Mouse (Mus musculus) CH12.LX (cell line): Measurements from ENCODE around the gene Fermt2. TPM values are rescaled to one million over a fixed set of nuclear protein-coding genes. Genes with fewer than 3 reads are reported as not detected.

Source experiments
- DNase-seq: peaks from one replicate; pipeline ENCODE4 v3.0.0-alpha.2; 2013; ENCODE audit errors: extremely low read depth
- H3K27ac ChIP-seq: 2 replicates; pipeline ENCODE4 v1.5.1; 2012; ENCODE audit warnings: low read depth, mild to moderate bottlenecking, control low read depth, moderate library complexity; ENCODE audit not compliant: insufficient read depth
- H3K27me3 ChIP-seq: replicated peaks from 2 replicates; pipeline ENCODE3; 2012; ENCODE audit warnings: inconsistent platforms
- H3K36me3 ChIP-seq, 2 experiments: replicated peaks in 1 of 2; 2 replicates each; pipeline versions ENCODE3 to v1.6.1; 2012; ENCODE audit warnings: inconsistent platforms in 1 of 2, low read length in 1 of 2, mild to moderate bottlenecking in 1 of 2, mixed read lengths in 1 of 2, moderate library complexity in 1 of 2; ENCODE audit not compliant: control insufficient read depth in 1 of 2, insufficient read depth in 1 of 2
- H3K4me1 ChIP-seq, 2 experiments: 2 replicates each; pipeline ENCODE4 v1.6.1; 2012; ENCODE audit warnings: inconsistent platforms in 1 of 2, moderate library complexity in 1 of 2; ENCODE audit not compliant: insufficient read depth in 2 of 2, control insufficient read depth in 1 of 2
- H3K4me2 ChIP-seq: 2 replicates; pipeline ENCODE4 v1.6.1; 2012; ENCODE audit warnings: low read depth, mild to moderate bottlenecking, control low read depth; ENCODE audit not compliant: poor library complexity, insufficient read depth, severe bottlenecking
- H3K4me3 ChIP-seq, 3 experiments: fragments of 150-350 bp in 1 of 3; sonication (generic) in 1 of 3; replicated peaks in 1 of 3; 2 replicates each; pipeline versions ENCODE3 to v1.5.1; 2011 to 2012; ENCODE audit warnings: low read depth in 2 of 3, low read length in 2 of 3, mild to moderate bottlenecking in 2 of 3, moderate library complexity in 2 of 3, control low read depth in 1 of 3, improper control_type of control experiment in 1 of 3, inconsistent platforms in 1 of 3, mixed read lengths in 1 of 3; ENCODE audit not compliant: poor library complexity in 1 of 3
- H3K79me2 ChIP-seq: replicated peaks from 2 replicates; pipeline ENCODE4 v1.6.1; 2012; ENCODE audit warnings: mild to moderate bottlenecking, moderate library complexity; ENCODE audit not compliant: control insufficient read depth, poor library complexity, insufficient read depth, severe bottlenecking; ENCODE audit errors: extremely low read depth
- H3K9ac ChIP-seq: 2 replicates; pipeline ENCODE4 v1.6.1; 2012; ENCODE audit warnings: low read depth, mild to moderate bottlenecking, control low read depth, moderate library complexity; ENCODE audit not compliant: insufficient read depth
- H3K9me3 ChIP-seq: replicated peaks from 2 replicates; pipeline ENCODE3; 2012; ENCODE audit warnings: low read length, inconsistent platforms, mixed read lengths
- BHLHE40 ChIP-seq: IDR thresholded peaks from 2 replicates; pipeline ENCODE4 v1.6.1; 2011; ENCODE audit warnings: mild to moderate bottlenecking, low read depth, low read length, improper control_type of control experiment
- CHD1 ChIP-seq: IDR thresholded peaks from 2 replicates; pipeline ENCODE4 v1.6.1; 2012; ENCODE audit warnings: low read depth, low read length, improper control_type of control experiment, inconsistent platforms
- ELF1 ChIP-seq: IDR thresholded peaks from 2 replicates; pipeline ENCODE4 v1.6.1; 2014; ENCODE audit warnings: low read depth, mild to moderate bottlenecking, inconsistent platforms, low read length, improper control_type of control experiment
- EP300 ChIP-seq: IDR thresholded peaks from 2 replicates; pipeline ENCODE4 v1.6.1; 2011; ENCODE audit warnings: low read length, improper control_type of control experiment
- ETS1 ChIP-seq: conservative IDR thresholded peaks from 2 replicates; pipeline ENCODE4 v1.6.1; 2012; ENCODE audit warnings: low read depth, mild to moderate bottlenecking, inconsistent platforms, low read length, improper control_type of control experiment, moderate library complexity
- HCFC1 ChIP-seq: IDR thresholded peaks from 2 replicates; pipeline ENCODE4 v1.6.1; 2012; ENCODE audit warnings: low read depth, mild to moderate bottlenecking, inconsistent platforms, low read length, improper control_type of control experiment
- IRF4 ChIP-seq: IDR thresholded peaks from 2 replicates; pipeline ENCODE4 v1.6.1; 2014; ENCODE audit warnings: low read depth, mild to moderate bottlenecking, inconsistent platforms, low read length, improper control_type of control experiment
- MAFK ChIP-seq: IDR thresholded peaks from 2 replicates; pipeline ENCODE4 v1.6.1; 2011; ENCODE audit warnings: low read length, improper control_type of control experiment; ENCODE audit not compliant: insufficient replicate concordance
- MAX ChIP-seq: IDR thresholded peaks from 2 replicates; pipeline ENCODE4 v1.6.1; 2011; ENCODE audit warnings: low read length, improper control_type of control experiment
- MAZ ChIP-seq: IDR thresholded peaks from 2 replicates; pipeline ENCODE4 v1.6.1; 2012; ENCODE audit warnings: low read depth, mild to moderate bottlenecking, inconsistent platforms, low read length, improper control_type of control experiment, moderate library complexity
- MEF2A ChIP-seq: IDR thresholded peaks from 2 replicates; pipeline ENCODE4 v1.6.1; 2014; ENCODE audit warnings: low read depth, mild to moderate bottlenecking, inconsistent platforms, low read length, improper control_type of control experiment, borderline replicate concordance
- MXI1 ChIP-seq: IDR thresholded peaks from 2 replicates; pipeline ENCODE4 v1.6.1; 2011; ENCODE audit warnings: mild to moderate bottlenecking, low read depth, low read length, improper control_type of control experiment
- NELFE ChIP-seq: IDR thresholded peaks from 2 replicates; pipeline ENCODE4 v1.6.1; 2011; ENCODE audit warnings: low read depth, low read length, improper control_type of control experiment
- NRF1 ChIP-seq: IDR thresholded peaks from 2 replicates; pipeline ENCODE4 v1.6.1; 2014; ENCODE audit warnings: low read depth, mild to moderate bottlenecking, inconsistent platforms, low read length, improper control_type of control experiment, moderate library complexity
- POLR2AphosphoS2 ChIP-seq: IDR thresholded peaks from 2 replicates; pipeline ENCODE4 v1.6.1; 2011; ENCODE audit warnings: low read depth, low read length, improper control_type of control experiment
- RAD21 ChIP-seq: IDR thresholded peaks from 2 replicates; pipeline ENCODE4 v1.6.1; 2011; ENCODE audit warnings: low read depth, mild to moderate bottlenecking, low read length, improper control_type of control experiment, moderate library complexity
- RCOR1 ChIP-seq: conservative IDR thresholded peaks from 2 replicates; pipeline ENCODE4 v1.6.1; 2012; ENCODE audit warnings: low read depth, mild to moderate bottlenecking, inconsistent platforms, low read length, improper control_type of control experiment
- TBP ChIP-seq: conservative IDR thresholded peaks from 2 replicates; pipeline ENCODE4 v1.6.1; 2011; ENCODE audit warnings: low read depth, low read length, improper control_type of control experiment
- ZC3H11A ChIP-seq: IDR thresholded peaks from 2 replicates; pipeline ENCODE4 v1.6.1; 2012; ENCODE audit warnings: low read depth, mild to moderate bottlenecking, inconsistent platforms, low read length, improper control_type of control experiment
- dilution Hi-C: fragments of 300-500 bp; cut with MboI; formaldehyde crosslinking; loops from 2 replicates; pipeline ENCODE4 v1.14.3; 2020; ENCODE audit warnings: low sequenced_read_pairs; ENCODE audit not compliant: extremely low pct_unique_long_range_greater_than_20kb, extremely low pct_ligation_motif_present
- in situ Hi-C: fragments of 300-500 bp; cut with MboI; formaldehyde crosslinking; loops from 3 replicates; pipeline ENCODE4 v1.14.3; 2019; ENCODE audit warnings: low sequenced_read_pairs, low pct_ligation_motif_present, low pct_unique_long_range_greater_than_20kb, mixed read lengths
- polyA plus RNA-seq: library from polyadenylated mRNA; unstranded; fragments of >175 nt; gene quantifications from 2 replicates; pipeline ENCODE4 v1.2.1, GENCODE M21; 2012; ENCODE audit warnings: low read depth; ENCODE audit not compliant: insufficient read length
- total RNA-seq, 2 experiments: library from RNA; depleted of rRNA; stranded (reverse); fragments of 300-350 nt in 1 of 2; fragments of >200 nt in 1 of 2; gene quantifications; 2 replicates each; pipeline ENCODE4 v1.2.3; 2012 to 2014

Gene Fermt2
- total and polyA plus RNA-seq, 3 experiments: 0.41 TPM; not detected in 2

- Histone ChIP-seq H3K4me2 (no peak overlapping the region), H3K9me3 (no peaks in the 10 kb centered on the region), H3K79me2 (no peaks in the 10 kb centered on the region), H3K27ac (no peak overlapping the region), H3K36me3 (no peaks in the 10 kb centered on the region)
- dilution Hi-C loops: no loop called here
- TF ChIP-seq BHLHE40 (no peak), MAX (no peak), MEF2A (no peak), ETS1 (no peak), ZC3H11A (no peak), RCOR1 (no peak), ELF1 (no peak), IRF4 (no peak)
- TF ChIP-seq, all 38 proteins: peak for 0
- H3K4me1 ChIP-seq: no peaks in the 10 kb centered on the region; a peak in 1 of 4 replicates
- no peak overlapping the region for H3K4me3 ChIP-seq
- H3K9ac ChIP-seq: no peak overlapping the region
- in situ Hi-C loops: no loop called here
- no peak for DNase-seq
- no peaks in the 10 kb centered on the region for H3K27me3 ChIP-seq
These were observed 84.5 kb downstream of the Fermt2 start for GRCm38 (mm10) chr14:45445445-45445844.

GRCm38 (mm10) chr14:45444870-45445269 is 85.0 kb downstream of the Fermt2 start:
- no peaks in the 10 kb centered on the region for H3K27me3 ChIP-seq
- no peaks in the 10 kb centered on the region for H3K9me3 ChIP-seq
- no peak overlapping the region for H3K4me2 ChIP-seq
- no peaks in the 10 kb centered on the region for H3K79me2 ChIP-seq
- no peak overlapping the region for H3K9ac ChIP-seq
- H3K27ac ChIP-seq: no peak overlapping the region
- no peak for DNase-seq
- H3K4me3 ChIP-seq: no peak overlapping the region
- TF ChIP-seq MAZ: no peak
- no peak for TF ChIP-seq MEF2A
- no peak for TF ChIP-seq MAFK
- no peak for TF ChIP-seq NELFE
- TF ChIP-seq TBP: no peak
- no peak for TF ChIP-seq HCFC1
- no peak for TF ChIP-seq CHD1
- TF ChIP-seq RAD21: no peak
- no peak for TF ChIP-seq POLR2AphosphoS2
- TF ChIP-seq NRF1: no peak
- no peak for TF ChIP-seq MXI1
- no peak for TF ChIP-seq EP300
- TF ChIP-seq, all 38 proteins: peak for 0
- Histone ChIP-seq H3K4me1 (no peaks in the 10 kb centered on the region; a peak in 1 of 4 replicates), H3K36me3 (no peaks in the 10 kb centered on the region)
- dilution Hi-C loops: no loop called here
- in situ Hi-C loops: no loop called here
